Mouse (Mus musculus): ENCODE data around the gene Rere.

GRCm38 (mm10) chr4:150656504-150656903, 375.1 kb downstream of the Rere start:
- TF ChIP-seq CTCF (IDR thresholded peaks at IDR 0.05; ENCODE audit: low read depth) = peak; percentile 28
- no peak for TF ChIP-seq EP300 (IDR thresholded peaks at IDR 0.05; ENCODE audit: low read depth)

All from liver, embryonic 14.5 days (tissue).